Mouse (Mus musculus): ENCODE data around the gene Cxcl2. TPM values are rescaled to one million over a fixed set of nuclear protein-coding genes. Genes with fewer than 3 reads are reported as not detected.

Gene Cxcl2
- not detected in 2 replicates for polyA plus RNA-seq (2015; fragmentation: Nextera tagmentation; extraction: Ambion mirVana)

DNA sequence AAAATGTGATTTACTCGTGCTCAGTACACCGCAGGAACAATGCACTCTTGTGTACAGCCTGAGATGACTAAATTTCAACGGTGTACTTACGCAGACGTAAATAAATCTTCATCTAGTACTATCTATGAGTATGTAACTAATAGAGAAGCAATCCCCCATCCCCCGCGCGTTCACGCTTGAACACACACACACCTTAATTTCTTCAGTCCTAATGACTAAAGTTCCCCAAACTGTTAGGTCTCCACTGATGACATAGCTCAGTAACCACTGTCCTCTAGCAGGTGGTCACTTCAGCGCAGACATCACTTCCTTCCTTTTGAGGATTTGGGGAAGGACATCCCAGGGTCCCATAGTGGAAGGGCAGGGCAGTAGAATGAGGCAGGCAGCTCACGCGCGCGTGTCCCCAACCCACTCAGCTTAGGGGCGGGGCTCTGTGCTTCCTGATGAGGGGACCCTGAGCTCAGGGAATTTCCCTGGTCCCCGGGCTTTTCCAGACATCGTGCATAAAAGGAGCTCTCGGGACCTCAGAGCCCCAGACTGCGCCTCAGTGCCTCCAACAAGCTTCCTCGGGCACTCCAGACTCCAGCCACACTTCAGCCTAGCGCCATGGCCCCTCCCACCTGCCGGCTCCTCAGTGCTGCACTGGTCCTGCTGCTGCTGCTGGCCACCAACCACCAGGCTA, at the start of gene Cxcl2:
Cxcl2 (plus strand) TSS at position 533 of the 682 bp plus-strand sequence.
- peaks cover 12% of the 10 kb centered on the region; the same call in 1 of the 2 replicates for H3K27me3 ChIP-seq
- H3K27ac ChIP-seq = no peak within 1 kb of the TSS
- WGBS = 8% methylated on average over 22 of the region's 22 CpGs
- no peaks in the 10 kb centered on the region for H3K9me3 ChIP-seq (replicated peaks)
- peak; percentile 77 for ATAC-seq
- H3K9ac ChIP-seq = peak within 1 kb of the TSS; percentile 50; the same call in 1 of the 2 replicates
- peak within 1 kb of the TSS; percentile 37 for H3K4me3 ChIP-seq
- H3K4me2 ChIP-seq = peak within 1 kb of the TSS; percentile 74
- H3K36me3 ChIP-seq (ENCODE audit: poor library complexity, severe bottlenecking) = no peaks in the 10 kb centered on the region
- H3K4me1 ChIP-seq = peaks cover 20% of the 10 kb centered on the region

DNA sequence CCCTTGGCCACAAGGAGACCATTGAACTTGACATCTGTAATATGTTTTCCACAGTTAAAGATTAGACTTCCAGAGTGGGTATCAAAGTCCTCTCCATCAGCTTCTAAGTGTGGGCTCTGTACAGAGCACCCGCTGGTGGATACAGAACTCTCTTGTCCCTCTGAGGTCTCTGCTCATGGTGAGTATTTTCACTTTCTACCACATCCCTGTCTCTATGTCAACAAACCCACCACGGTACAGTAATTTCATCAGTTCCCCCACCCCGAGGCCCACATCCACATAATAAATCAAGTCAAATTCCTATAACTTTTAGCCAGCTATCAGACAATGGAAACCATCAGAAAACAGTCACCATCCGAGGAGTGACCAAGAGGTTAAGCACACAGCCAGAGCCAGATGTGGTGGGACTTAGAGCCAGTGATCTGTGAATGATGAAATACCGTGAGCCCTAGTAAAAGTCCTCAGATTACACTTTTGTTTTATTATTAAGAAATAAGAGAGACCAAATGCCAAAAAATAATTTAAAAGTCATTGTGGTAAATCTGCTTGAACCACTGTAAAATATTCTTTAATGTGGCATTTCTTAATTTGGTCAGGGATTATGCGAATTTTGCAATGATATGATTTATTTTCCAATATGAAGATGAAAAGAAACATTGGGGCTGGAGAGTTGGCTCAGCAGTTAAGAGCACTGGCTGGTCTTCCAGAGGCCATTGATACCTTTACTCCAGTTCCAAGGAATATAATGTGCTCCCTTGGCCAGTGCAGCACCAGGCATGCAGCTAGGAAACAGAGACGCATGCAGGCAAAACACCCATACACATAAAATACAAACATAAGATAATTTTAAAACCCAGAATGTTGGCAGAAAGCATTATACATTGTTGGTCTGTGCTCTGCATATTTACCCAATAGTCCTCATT, 48.1 kb upstream of the Cxcl2 start:
- Histone ChIP-seq H3K27me3 (no peaks in the 10 kb centered on the region), H3K27ac (no peak overlapping the region), H3K36me3 (ENCODE audit: poor library complexity, severe bottlenecking) (no peaks in the 10 kb centered on the region), H3K9me3 (replicated peaks) (no peaks in the 10 kb centered on the region), H3K4me3 (no peak overlapping the region), H3K9ac (no peak overlapping the region), H3K4me2 (no peak overlapping the region), H3K4me1 (no peaks in the 10 kb centered on the region)
- ATAC-seq = no peak
- WGBS = 87% methylated on average over 7 of the region's 7 CpGs

DNA sequence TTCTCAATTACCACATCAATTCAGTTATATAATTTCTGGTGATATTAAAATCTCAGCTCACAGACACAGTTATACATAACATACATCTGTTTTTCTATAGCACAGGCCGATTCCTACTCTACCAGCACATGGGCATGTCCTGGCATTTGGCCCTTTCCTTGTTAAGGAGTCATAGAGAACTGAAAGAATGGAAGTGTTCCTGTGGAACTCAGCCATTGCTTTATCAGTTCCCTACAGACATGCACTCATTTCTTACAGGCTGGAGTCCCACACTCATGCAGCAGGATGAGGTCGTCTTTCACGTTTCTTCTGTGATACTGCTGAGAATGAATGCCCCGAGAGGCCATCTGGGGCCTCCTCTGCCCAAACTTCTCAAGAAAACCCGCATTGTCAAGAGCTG, 46.2 kb upstream of the Cxcl2 start:
- Histone ChIP-seq H3K36me3 (ENCODE audit: poor library complexity, severe bottlenecking) (no peaks in the 10 kb centered on the region), H3K9me3 (replicated peaks) (no peaks in the 10 kb centered on the region), H3K27me3 (no peaks in the 10 kb centered on the region), H3K4me1 (no peaks in the 10 kb centered on the region), H3K27ac (no peak overlapping the region), H3K9ac (no peak overlapping the region), H3K4me3 (no peak overlapping the region), H3K4me2 (no peak overlapping the region)
- WGBS = 81% methylated on average over 5 of the region's 5 CpGs
- ATAC-seq = no peak

DNA sequence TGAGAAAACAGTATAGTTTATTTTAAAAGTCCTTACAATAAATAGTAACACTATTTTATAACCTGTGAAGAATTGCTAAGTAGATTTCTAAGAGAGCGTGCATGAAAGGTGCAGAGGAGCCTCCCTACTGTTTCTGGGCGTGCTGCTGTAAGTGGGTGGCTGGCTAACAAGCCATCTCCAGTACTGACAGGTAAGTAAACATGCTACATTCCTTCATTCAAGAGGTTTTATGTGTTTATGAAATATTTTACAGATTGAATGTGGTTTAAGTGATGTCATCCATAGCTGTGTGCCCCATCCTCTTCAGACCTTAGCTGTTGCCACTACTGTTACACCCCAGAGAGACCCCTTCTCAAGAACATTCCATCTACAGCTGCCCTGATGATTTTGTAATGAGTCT, 45.2 kb upstream of the Cxcl2 start:
- H3K27ac ChIP-seq = no peak overlapping the region
- no peaks in the 10 kb centered on the region for H3K4me1 ChIP-seq
- no peaks in the 10 kb centered on the region for H3K9me3 ChIP-seq (replicated peaks)
- H3K36me3 ChIP-seq (ENCODE audit: poor library complexity, severe bottlenecking) = no peaks in the 10 kb centered on the region
- 84% methylated on average over 2 of the region's 2 CpGs for whole genome bisulfite sequencing
- no peak overlapping the region for H3K9ac ChIP-seq
- no peak for ATAC-seq
- no peaks in the 10 kb centered on the region for H3K27me3 ChIP-seq
- H3K4me3 ChIP-seq = no peak overlapping the region
- H3K4me2 ChIP-seq = no peak overlapping the region

DNA sequence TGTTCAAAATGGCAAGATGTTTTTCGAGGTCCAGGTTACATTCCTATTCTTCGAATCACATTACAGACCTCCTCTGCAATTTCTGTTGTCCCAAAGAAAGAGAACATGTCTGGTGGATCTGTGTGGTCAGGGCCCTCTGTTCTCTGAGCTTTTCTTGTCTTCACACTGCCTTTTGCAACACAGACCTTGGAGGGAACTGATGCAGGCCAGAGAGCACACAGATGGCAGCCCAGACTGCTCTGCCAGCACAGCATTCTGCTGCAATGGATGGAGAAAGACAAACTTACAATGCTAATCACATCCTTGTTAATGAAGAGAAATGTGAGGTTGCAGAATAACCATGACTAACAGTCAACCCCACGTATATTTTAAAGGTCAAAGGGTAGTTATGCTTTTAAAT, 44.6 kb upstream of the Cxcl2 start:
- no peaks in the 10 kb centered on the region for H3K9me3 ChIP-seq (replicated peaks)
- no peak overlapping the region for H3K9ac ChIP-seq
- no peak overlapping the region for H3K4me3 ChIP-seq
- H3K27ac ChIP-seq = no peak overlapping the region
- no peaks in the 10 kb centered on the region for H3K27me3 ChIP-seq
- ATAC-seq = no peak
- H3K4me2 ChIP-seq = no peak overlapping the region
- no peaks in the 10 kb centered on the region for H3K4me1 ChIP-seq
- 87% methylated on average over 3 of the region's 3 CpGs for WGBS
- no peaks in the 10 kb centered on the region for H3K36me3 ChIP-seq (ENCODE audit: poor library complexity, severe bottlenecking)

DNA sequence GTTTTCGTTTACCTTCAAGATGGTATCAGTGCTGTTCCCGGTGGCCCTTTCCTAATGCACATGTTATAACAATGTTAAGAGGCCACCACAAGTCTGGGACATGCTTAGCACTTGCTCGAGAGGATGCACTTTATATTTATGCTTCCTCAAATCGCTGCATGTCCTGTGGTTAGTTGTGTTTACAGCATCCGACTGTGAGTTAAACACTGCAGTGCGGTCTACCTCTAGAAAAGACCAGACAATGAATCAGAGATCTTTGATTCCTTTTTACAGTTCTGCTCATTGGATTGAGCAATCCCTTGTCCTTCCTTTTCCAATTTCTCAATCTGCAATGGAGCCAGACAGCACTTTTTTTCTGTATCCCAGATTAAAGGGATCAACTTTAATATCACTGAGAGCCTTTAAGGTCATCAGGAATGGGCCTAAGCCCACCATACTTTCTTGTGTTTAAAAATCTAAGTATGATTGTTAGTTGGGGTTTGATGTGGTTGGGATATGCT, 41.7 kb upstream of the Cxcl2 start:
- Histone ChIP-seq H3K9ac (no peak overlapping the region), H3K36me3 (ENCODE audit: poor library complexity, severe bottlenecking) (no peaks in the 10 kb centered on the region), H3K4me1 (no peaks in the 10 kb centered on the region), H3K9me3 (replicated peaks) (no peaks in the 10 kb centered on the region), H3K4me3 (no peak overlapping the region), H3K27me3 (no peaks in the 10 kb centered on the region), H3K4me2 (no peak overlapping the region), H3K27ac (no peak overlapping the region)
- no peak for ATAC-seq
- 86% methylated on average over 6 of the region's 6 CpGs for WGBS

DNA sequence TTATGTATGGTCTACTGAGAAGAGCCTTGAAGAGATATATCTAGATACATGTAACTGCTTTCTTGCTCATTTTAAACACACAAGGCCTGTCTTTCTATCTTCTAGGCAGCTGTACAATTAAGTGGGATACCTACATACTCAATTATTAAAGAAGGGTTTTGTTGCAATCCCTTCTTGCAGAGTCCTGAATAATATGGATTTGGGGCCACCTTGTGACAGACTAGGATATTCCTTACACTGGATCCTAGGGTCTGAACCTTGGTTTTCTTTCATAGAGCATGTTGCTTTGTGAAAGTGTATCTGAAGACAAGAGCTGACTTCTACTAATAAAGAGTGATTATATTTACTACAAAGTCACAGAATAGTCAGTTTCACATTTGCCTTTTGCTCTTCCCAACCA, 36.9 kb upstream of the Cxcl2 start:
- no peaks in the 10 kb centered on the region for H3K9me3 ChIP-seq (replicated peaks)
- no peak overlapping the region for H3K27ac ChIP-seq
- no peak overlapping the region for H3K4me2 ChIP-seq
- no peak for ATAC-seq
- H3K4me3 ChIP-seq = no peak overlapping the region
- no peaks in the 10 kb centered on the region for H3K27me3 ChIP-seq
- no peak overlapping the region for H3K9ac ChIP-seq
- H3K36me3 ChIP-seq (ENCODE audit: poor library complexity, severe bottlenecking) = no peaks in the 10 kb centered on the region
- no peaks in the 10 kb centered on the region for H3K4me1 ChIP-seq

DNA sequence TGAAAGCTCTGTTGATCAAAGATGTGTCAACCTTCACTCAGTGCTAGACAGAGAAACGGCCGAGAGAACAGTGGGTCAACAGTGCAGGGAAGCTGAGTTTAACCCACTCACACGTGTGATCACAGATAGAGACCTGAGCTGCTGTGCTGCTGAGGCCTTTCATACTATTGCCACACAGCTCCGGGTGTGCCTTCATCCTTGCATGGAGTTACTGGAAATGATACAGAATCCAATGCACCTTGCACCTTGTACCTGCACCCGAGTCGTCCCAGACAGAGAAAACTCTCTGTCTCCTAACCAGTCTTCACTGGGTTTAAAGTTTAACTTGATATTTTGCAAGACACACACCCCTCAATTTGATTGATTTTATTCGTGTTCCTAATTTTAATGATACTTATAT, 31.3 kb upstream of the Cxcl2 start:
- no peaks in the 10 kb centered on the region for H3K9me3 ChIP-seq (replicated peaks)
- H3K4me1 ChIP-seq = no peaks in the 10 kb centered on the region
- H3K27ac ChIP-seq = no peak overlapping the region
- no peak overlapping the region for H3K9ac ChIP-seq
- no peaks in the 10 kb centered on the region for H3K27me3 ChIP-seq
- H3K4me2 ChIP-seq = no peak overlapping the region
- no peak overlapping the region for H3K4me3 ChIP-seq
- ATAC-seq = no peak
- no peaks in the 10 kb centered on the region for H3K36me3 ChIP-seq (ENCODE audit: poor library complexity, severe bottlenecking)
- 88% methylated on average over 7 of the region's 7 CpGs for WGBS

DNA sequence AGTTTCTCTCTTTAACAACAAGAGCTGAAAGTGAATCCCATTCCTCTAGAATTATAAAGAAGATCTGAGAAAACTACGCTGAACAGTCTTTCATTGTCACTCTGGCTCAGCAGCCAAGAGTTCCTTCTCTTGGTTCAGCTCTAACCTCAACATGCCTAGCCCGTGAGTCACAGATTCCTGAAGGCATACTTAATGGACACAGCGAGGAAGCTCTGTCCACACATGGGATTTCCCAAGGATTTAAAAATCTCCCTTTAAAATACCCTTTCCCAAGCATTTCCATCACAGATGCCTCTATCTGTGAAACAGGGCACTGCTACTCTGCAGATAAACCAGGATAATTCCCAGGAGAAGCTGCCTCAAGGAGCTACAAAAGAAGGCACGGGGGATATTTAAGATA, 27.6 kb upstream of the Cxcl2 start:
- ATAC-seq = no peak
- Histone ChIP-seq H3K27ac (no peak overlapping the region), H3K9ac (no peak overlapping the region), H3K36me3 (ENCODE audit: poor library complexity, severe bottlenecking) (no peaks in the 10 kb centered on the region), H3K9me3 (replicated peaks) (no peaks in the 10 kb centered on the region), H3K27me3 (no peaks in the 10 kb centered on the region), H3K4me2 (no peak overlapping the region), H3K4me3 (no peak overlapping the region), H3K4me1 (no peaks in the 10 kb centered on the region)
- 84% methylated on average over 4 of the region's 4 CpGs for WGBS

DNA sequence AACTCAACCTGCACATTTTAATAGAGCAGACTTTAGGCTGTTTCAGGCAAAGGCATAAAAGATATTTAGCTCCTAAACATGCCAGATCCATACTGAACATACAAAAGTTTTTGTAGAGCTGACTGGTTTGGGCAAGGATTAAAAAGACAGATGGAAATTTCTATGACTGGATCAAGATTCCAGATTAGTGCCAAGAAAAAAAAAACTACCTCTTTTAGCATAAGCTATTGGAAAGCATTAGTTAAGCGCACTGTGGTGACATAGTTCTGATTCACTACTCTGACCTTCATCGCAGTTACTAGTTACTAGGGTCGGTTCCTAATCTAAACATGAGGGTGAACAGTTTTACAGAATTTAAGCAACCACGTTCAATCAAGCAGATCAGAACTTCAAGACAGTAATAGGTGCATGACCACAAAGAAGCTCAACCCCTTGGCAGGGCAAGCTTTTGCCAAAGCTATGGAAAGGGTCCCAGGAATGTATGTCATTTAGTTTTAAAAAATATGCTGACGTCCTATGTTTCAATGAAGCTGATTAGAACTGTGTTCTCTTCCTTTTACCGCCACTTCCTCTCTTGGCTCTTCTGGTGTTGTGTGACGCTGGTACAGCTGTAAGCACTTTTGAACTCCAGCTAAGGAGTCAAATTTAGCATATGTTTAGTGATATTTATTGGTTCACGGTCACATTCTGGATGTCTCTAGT, 27.0 kb upstream of the Cxcl2 start:
- WGBS = 86% methylated on average over 8 of the region's 8 CpGs
- no peak overlapping the region for H3K4me2 ChIP-seq
- no peaks in the 10 kb centered on the region for H3K9me3 ChIP-seq (replicated peaks)
- no peak overlapping the region for H3K27ac ChIP-seq
- no peak overlapping the region for H3K9ac ChIP-seq
- no peaks in the 10 kb centered on the region for H3K36me3 ChIP-seq (ENCODE audit: poor library complexity, severe bottlenecking)
- no peaks in the 10 kb centered on the region for H3K27me3 ChIP-seq
- no peaks in the 10 kb centered on the region for H3K4me1 ChIP-seq
- ATAC-seq = no peak
- no peak overlapping the region for H3K4me3 ChIP-seq

DNA sequence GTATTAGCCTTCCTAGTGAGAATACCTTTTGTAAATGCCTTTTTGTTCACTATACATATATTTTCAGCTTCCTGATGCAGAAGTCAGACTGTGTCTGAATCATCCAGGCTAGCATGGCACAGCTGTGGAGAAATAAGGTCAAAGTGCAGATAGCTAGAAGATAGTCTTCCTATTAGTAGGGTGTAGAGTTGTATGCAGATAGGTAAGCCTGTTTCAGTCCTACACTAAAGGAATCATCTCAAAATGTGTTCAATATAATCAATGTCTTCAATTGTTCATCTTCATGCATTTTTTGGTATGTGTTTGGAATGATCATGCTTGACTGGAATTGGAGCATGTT, 26.5 kb upstream of the Cxcl2 start:
- no peak for ATAC-seq
- Histone ChIP-seq H3K9ac (no peak overlapping the region), H3K4me3 (no peak overlapping the region)

More for the DNA sequence above, 26.5 kb upstream of the Cxcl2 start:
- Histone ChIP-seq H3K4me1 (no peaks in the 10 kb centered on the region), H3K4me2 (no peak overlapping the region), H3K27ac (no peak overlapping the region), H3K36me3 (ENCODE audit: poor library complexity, severe bottlenecking) (no peaks in the 10 kb centered on the region), H3K9me3 (replicated peaks) (no peaks in the 10 kb centered on the region), H3K27me3 (no peaks in the 10 kb centered on the region)

Measured in forebrain, embryonic 13.5 days (tissue).